Mouse (Mus musculus): ENCODE data around the gene Trnt1. TPM values are rescaled to one million over a fixed set of nuclear protein-coding genes. Genes with fewer than 3 reads are reported as not detected.

The Trnt1 gene
- polyA plus RNA-seq, 1 experiment from 2014 or later: 64.4 TPM

DNA sequence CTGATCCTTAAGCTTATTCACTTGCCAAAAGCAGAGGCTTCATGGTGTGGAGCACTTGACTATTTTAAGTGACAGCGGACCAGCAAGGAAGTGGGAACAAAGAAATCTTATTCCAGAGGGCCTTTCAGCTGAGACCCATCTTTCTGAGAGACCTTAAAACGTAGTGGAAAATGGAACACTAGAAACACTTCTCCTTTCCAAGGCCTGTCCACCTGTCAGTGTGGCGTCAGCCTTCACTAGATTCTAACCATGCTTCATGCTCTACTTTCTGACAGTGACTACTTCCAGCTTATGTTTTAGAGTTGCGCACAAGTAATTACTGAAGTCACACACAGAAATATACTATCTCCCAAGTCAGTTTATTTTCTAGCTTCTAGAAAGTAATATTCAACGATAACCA is 23.6 kb downstream of the Trnt1 start:
- H3K36me3 ChIP-seq: peaks cover 51% of the 10 kb centered on the region
- no peak for ATAC-seq (ENCODE audit: insufficient number of reproducible peaks, insufficient read depth, low FRiP score, low TSS enrichment, low read depth)

DNA sequence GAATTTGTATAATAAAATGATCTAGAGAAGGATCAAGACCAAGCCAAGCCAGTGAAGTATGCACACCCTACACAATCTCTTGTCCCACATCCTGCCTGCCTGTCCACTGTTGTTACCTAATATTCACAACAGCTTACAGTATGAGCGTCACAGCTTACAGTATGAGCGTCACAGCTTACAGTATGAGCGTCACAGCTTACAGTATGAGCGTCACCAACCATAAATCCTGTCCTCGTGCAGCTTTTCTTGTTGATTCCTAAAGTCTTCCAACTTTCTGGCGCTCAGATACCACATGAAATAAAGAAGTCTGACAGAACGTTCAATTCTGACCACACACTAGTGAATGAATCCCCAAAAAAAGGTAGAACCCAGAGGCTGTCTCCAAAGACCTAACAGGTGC is 24.2 kb downstream of the Trnt1 start:
- H3K36me3 ChIP-seq: peaks cover 47% of the 10 kb centered on the region
- H3K9ac ChIP-seq: no peak overlapping the region
- H3K4me3 ChIP-seq: no peak overlapping the region
- no peaks in the 10 kb centered on the region for H3K4me1 ChIP-seq
- ATAC-seq (ENCODE audit: insufficient number of reproducible peaks, insufficient read depth, low FRiP score, low TSS enrichment, low read depth): no peak
- no peaks in the 10 kb centered on the region for H3K9me3 ChIP-seq
- H3K4me2 ChIP-seq: no peak overlapping the region
- 97% methylated on average over 7 of the region's 7 CpGs for WGBS
- H3K27ac ChIP-seq: no peak overlapping the region
- H3K27me3 ChIP-seq: no peaks in the 10 kb centered on the region

More for the DNA sequence above, 23.6 kb downstream of the Trnt1 start:
- H3K27me3 ChIP-seq: no peaks in the 10 kb centered on the region
- H3K4me3 ChIP-seq: no peak overlapping the region
- no peaks in the 10 kb centered on the region for H3K9me3 ChIP-seq
- H3K27ac ChIP-seq: no peak overlapping the region
- no peak overlapping the region for H3K4me2 ChIP-seq
- 95% methylated on average over 5 of the region's 5 CpGs for WGBS
- no peaks in the 10 kb centered on the region for H3K4me1 ChIP-seq
- no peak overlapping the region for H3K9ac ChIP-seq

DNA sequence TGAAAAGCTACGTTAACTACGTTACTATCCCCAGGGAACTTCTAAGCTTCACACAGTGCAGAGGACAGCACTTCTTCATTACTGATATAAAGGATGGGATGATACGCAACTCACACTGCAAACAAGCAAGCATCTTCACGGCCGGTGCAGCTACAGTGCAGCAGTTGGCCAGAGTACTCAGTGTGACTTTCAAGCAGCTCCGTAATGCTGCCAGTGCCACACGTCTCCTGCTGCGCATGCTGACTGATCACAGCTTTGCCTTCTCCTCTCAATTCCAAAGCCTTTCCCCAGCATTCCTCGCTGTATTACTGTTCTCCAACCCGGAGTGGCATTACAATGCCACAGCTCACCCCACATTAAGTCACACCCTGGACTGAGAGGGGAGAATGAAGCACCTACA is 24.7 kb downstream of the Trnt1 start:
- no peak for ATAC-seq (ENCODE audit: insufficient number of reproducible peaks, insufficient read depth, low FRiP score, low TSS enrichment, low read depth)
- no peak overlapping the region for H3K4me2 ChIP-seq
- no peak overlapping the region for H3K9ac ChIP-seq
- WGBS: 94% methylated on average over 10 of the region's 10 CpGs
- H3K4me3 ChIP-seq: no peak overlapping the region
- no peak overlapping the region for H3K27ac ChIP-seq
- no peaks in the 10 kb centered on the region for H3K27me3 ChIP-seq
- H3K4me1 ChIP-seq: peaks cover 4% of the 10 kb centered on the region
- H3K9me3 ChIP-seq: no peaks in the 10 kb centered on the region
- H3K36me3 ChIP-seq: peaks cover 42% of the 10 kb centered on the region

DNA sequence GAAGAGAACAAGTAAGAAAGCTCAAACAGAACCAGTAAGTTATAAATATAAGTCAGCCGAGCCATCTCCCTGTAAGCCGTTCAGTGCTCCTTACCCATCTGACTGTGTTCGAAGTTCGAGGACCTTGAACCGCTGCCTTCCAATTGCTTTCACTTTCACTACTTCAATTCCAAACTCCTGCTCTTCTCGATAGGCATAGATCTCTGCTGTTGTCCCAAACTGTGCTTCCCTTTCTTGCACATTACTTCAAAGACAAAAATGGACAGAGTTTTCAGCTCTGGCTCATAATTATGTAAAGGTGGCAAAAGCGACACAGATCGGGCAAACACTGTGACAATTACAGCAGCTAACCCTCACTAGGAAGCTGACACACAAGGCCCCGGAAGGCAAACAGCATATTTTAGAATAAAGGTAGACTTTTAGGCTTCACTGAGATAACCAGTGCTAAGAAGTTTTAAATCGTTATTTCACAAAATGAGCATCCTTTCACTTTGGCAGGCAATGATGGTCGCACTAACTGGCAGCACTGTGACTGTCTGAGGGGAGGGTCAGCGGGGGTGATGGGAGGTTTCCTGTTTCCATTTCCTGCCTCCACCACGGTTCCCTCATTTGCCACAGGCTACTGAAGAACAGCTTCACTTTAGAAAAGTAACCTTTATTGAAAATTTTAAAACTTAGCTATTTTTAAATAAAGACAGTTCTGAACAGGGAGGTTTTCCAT is 25.3 kb downstream of the Trnt1 start:
- WGBS: 85% methylated on average over 13 of the region's 13 CpGs
- H3K9me3 ChIP-seq: no peaks in the 10 kb centered on the region
- no peak overlapping the region for H3K4me2 ChIP-seq
- H3K4me3 ChIP-seq: no peak overlapping the region
- H3K4me1 ChIP-seq: peaks cover 10% of the 10 kb centered on the region
- ATAC-seq (ENCODE audit: insufficient number of reproducible peaks, insufficient read depth, low FRiP score, low TSS enrichment, low read depth): no peak
- no peak overlapping the region for H3K27ac ChIP-seq
- H3K27me3 ChIP-seq: no peaks in the 10 kb centered on the region
- peaks cover 39% of the 10 kb centered on the region for H3K36me3 ChIP-seq
- no peak overlapping the region for H3K9ac ChIP-seq

DNA sequence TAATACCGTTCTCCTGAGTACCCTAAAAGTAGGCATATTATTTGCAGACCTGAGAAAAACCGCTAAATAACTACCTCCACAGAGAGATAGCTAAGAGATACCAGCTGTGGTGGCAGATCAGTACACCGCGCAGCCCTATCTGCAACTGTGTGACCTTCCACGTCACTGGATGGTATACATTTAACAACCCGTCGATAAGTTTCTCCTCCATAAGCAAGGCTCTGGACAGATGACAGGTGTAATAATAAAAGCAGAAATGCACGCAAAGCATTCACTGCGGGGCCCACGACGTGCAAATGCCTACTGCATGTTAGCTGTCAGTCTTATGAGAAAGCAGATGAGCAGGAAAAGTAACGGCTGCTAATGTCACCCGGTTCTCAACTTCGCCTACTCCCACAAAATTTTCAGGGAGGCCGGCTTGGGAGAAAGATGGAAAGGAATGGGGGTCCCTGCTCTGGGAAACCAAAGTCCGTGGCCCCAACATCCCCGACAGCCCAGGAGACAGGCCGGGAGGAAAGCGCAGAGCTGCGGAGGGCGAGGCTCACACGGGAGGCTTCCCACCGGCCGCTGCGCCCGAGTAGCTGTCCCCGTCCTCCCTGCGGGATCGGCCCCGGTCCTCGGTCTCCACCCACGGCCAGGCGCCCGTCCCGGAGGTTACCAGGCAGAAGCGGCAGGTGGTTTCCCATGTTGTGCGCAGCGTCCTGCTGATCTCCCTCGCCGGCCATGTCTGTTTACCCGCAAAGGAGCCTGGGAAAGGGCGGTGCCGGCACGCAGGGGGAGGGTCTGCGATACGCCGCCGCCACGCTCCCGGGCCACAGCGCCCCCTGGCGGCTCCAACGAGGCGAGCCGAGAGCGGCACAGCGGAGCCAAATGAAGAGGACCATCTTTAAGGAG is 30.7 kb downstream of the Trnt1 start, which contains the start of gene Crbn:
Gene Crbn, minus strand, starts transcription at position 745 of the 894 bp plus-strand sequence.
- Histone ChIP-seq H3K9ac (peak within 1 kb of the TSS; percentile 89), H3K4me3 (peak within 1 kb of the TSS; percentile 85), H3K4me2 (peak within 1 kb of the TSS; percentile 92), H3K4me1 (peaks cover 11% of the 10 kb centered on the region), H3K27ac (no peak within 1 kb of the TSS), H3K36me3 (peaks cover 10% of the 10 kb centered on the region), H3K27me3 (no peaks in the 10 kb centered on the region), H3K9me3 (no peaks in the 10 kb centered on the region)
- peak; percentile 91 for ATAC-seq (ENCODE audit: insufficient number of reproducible peaks, insufficient read depth, low FRiP score, low TSS enrichment, low read depth)
- 2% methylated on average over 57 of the region's 57 CpGs for WGBS

DNA sequence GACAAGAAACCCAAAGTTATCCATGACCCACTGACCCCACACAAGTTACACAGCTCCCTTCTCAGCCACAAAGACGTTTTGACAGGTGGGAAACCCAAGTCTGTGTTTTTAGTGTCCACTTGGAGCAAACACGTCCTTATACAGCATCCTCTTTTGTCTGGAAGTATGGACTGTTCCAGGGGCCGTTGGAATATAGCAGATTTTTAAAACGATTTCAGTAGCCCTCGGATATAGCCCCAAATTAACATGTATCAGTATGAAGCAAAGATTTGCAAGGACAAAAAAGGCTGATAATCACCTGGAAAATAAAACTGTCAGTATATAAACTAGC is 31.3 kb downstream of the Trnt1 start:
- no peak overlapping the region for H3K9ac ChIP-seq
- WGBS: 59% methylated on average over 5 of the region's 5 CpGs
- peaks cover 11% of the 10 kb centered on the region for H3K4me1 ChIP-seq

DNA sequence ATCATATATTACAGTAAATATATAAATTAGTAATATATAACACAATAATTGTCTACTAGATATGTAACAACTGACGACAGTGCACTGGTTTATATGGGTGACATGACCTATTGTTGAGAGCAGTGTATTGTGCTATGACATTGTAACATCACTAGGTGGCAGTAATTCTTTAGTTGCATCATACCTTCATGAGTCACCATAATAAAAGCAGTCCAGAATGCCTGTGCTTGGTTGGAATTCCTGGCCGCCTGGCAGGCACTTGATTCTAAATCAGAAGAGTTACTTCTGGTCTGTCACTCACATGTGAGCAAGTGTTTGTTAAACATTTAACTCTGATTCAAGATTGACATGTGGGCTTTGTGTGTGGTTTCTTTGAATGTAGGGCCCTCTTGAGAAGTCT is 36.0 kb downstream of the Trnt1 start:
- H3K4me1 ChIP-seq: no peaks in the 10 kb centered on the region
- no peak overlapping the region for H3K4me3 ChIP-seq
- WGBS: 24% methylated on average over 2 of the region's 2 CpGs
- no peaks in the 10 kb centered on the region for H3K36me3 ChIP-seq
- no peak overlapping the region for H3K27ac ChIP-seq
- no peaks in the 10 kb centered on the region for H3K27me3 ChIP-seq
- ATAC-seq (ENCODE audit: insufficient number of reproducible peaks, insufficient read depth, low FRiP score, low TSS enrichment, low read depth): no peak
- H3K9me3 ChIP-seq: no peaks in the 10 kb centered on the region
- no peak overlapping the region for H3K9ac ChIP-seq
- H3K4me2 ChIP-seq: no peak overlapping the region

More for the DNA sequence above, 31.3 kb downstream of the Trnt1 start:
- peak overlapping the region; percentile 85 for H3K4me3 ChIP-seq
- peak overlapping the region; percentile 92 for H3K4me2 ChIP-seq
- H3K9me3 ChIP-seq: no peaks in the 10 kb centered on the region
- ATAC-seq (ENCODE audit: insufficient number of reproducible peaks, insufficient read depth, low FRiP score, low TSS enrichment, low read depth): no peak; the same call in 1 of the 2 replicates
- no peak overlapping the region for H3K27ac ChIP-seq
- peaks cover 5% of the 10 kb centered on the region; the same call in 1 of the 2 replicates for H3K36me3 ChIP-seq
- no peaks in the 10 kb centered on the region for H3K27me3 ChIP-seq

DNA sequence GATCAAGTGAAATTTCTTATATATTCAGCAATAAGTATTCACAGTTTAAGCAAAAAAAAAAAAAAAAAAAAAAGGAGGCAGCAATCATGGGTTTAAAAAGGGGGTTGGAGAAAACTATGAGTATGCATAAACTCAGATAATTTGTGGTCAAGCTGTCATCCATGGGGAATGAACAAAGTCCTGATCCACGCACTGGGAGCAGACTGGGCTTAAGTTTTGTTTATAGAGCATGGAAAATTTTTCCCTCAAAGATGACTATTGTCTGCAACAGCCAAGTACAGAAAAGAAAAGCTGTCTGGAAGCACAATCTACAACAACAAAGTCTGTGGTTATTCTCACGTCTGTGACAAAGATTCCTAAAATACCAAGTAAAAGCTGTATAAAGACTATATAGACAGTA is 40.2 kb downstream of the Trnt1 start:
- Histone ChIP-seq H3K36me3 (no peaks in the 10 kb centered on the region), H3K9me3 (no peaks in the 10 kb centered on the region), H3K27ac (no peak overlapping the region), H3K4me1 (no peaks in the 10 kb centered on the region), H3K9ac (no peak overlapping the region), H3K4me2 (no peak overlapping the region), H3K27me3 (no peaks in the 10 kb centered on the region), H3K4me3 (no peak overlapping the region)
- 53% methylated on average over 2 of the region's 2 CpGs for WGBS
- no peak for ATAC-seq (ENCODE audit: insufficient number of reproducible peaks, insufficient read depth, low FRiP score, low TSS enrichment, low read depth)

DNA sequence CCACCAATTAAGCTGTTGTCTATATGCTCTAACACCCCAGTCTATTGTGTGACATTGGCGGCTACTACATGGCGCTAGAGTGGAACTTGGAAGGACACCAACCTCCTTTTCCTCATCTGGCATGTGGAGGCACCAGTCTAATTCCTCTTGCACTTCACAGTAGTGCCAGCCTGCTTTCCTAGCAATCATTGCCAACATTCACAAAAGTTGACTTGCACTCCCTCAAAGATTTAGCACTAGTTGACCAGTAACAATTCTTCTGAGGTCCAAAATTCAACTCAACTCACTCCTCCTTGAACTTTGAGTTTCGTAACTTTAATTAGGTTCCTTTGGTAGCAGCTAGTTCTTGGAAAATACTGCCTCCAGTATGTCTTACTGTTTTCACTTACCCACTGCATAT is 41.8 kb downstream of the Trnt1 start:
- Histone ChIP-seq H3K27me3 (no peaks in the 10 kb centered on the region), H3K27ac (no peak overlapping the region), H3K36me3 (no peaks in the 10 kb centered on the region), H3K4me2 (no peak overlapping the region), H3K9ac (no peak overlapping the region), H3K9me3 (no peaks in the 10 kb centered on the region), H3K4me3 (no peak overlapping the region), H3K4me1 (no peaks in the 10 kb centered on the region)
- 86% methylated on average over 3 of the region's 3 CpGs for WGBS
- no peak for ATAC-seq (ENCODE audit: insufficient number of reproducible peaks, insufficient read depth, low FRiP score, low TSS enrichment, low read depth)

DNA sequence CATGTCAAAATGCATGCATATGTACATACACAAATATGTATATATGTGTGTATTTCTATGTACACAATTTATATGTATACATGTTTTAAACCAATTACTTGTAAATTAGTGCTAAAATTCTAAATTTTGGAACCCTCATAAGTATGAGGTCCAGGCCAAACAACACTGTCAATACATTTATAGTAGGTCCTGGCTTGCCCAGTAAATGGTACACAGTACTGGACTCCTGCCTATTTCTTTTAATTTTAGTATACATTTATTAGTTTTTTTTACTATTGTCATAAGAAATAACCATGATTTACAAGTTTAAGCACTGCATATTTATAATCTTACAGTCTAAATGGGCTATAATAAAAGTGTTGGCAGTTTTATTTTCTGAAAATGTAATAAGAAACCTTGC is 50.3 kb downstream of the Trnt1 start:
- Histone ChIP-seq H3K4me3 (no peak overlapping the region), H3K27me3 (no peaks in the 10 kb centered on the region), H3K36me3 (no peaks in the 10 kb centered on the region), H3K9me3 (no peaks in the 10 kb centered on the region), H3K4me1 (no peaks in the 10 kb centered on the region), H3K27ac (no peak overlapping the region), H3K9ac (no peak overlapping the region), H3K4me2 (no peak overlapping the region)
- ATAC-seq (ENCODE audit: insufficient number of reproducible peaks, insufficient read depth, low FRiP score, low TSS enrichment, low read depth): no peak

DNA sequence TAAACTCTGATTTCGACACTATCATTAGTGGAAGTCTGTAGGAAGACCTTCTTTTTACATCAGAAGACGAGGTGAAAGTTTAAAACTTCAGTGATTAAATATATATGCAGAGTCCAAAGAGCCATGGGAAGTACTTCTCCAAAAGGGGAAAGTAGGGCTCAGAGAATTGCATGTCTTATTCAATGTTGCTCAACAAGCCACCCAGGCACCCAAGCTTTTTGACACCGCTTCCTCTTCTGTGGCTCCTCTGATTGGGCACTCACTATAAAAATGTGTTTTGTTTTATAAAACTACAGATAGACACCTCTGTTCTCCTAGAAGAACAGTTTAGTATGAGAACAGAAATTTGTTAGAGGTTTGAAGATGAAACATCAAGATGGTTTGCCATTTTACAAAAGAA is 51.0 kb downstream of the Trnt1 start:
- ATAC-seq (ENCODE audit: insufficient number of reproducible peaks, insufficient read depth, low FRiP score, low TSS enrichment, low read depth): no peak
- Histone ChIP-seq H3K4me2 (no peak overlapping the region), H3K9ac (no peak overlapping the region), H3K27ac (no peak overlapping the region), H3K27me3 (no peaks in the 10 kb centered on the region), H3K9me3 (no peaks in the 10 kb centered on the region), H3K4me1 (no peaks in the 10 kb centered on the region), H3K36me3 (no peaks in the 10 kb centered on the region), H3K4me3 (no peak overlapping the region)
- WGBS: 71% methylated on average over 3 of the region's 3 CpGs

DNA sequence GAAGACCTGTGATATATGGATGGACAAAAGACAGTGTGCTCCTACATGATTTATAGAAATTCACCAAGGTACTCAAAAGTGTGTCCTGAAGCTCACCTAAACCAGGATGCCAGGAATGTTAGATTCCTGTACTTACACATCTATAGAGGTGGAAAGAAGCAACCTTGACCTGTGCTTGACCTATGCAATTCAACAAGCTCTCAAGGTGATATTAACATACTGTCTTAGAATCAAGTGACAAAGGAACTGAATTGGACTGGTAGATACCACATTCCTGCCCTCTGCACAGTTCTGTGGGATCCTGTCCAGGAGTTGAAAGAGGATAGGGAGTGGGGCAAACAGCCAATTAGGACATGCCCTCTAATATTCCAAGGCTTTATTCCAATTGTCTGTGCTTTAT is 51.6 kb downstream of the Trnt1 start:
- Histone ChIP-seq H3K4me3 (no peak overlapping the region), H3K4me1 (no peaks in the 10 kb centered on the region), H3K27ac (no peak overlapping the region), H3K9me3 (no peaks in the 10 kb centered on the region), H3K36me3 (no peaks in the 10 kb centered on the region), H3K9ac (no peak overlapping the region), H3K4me2 (no peak overlapping the region), H3K27me3 (no peaks in the 10 kb centered on the region)
- ATAC-seq (ENCODE audit: insufficient number of reproducible peaks, insufficient read depth, low FRiP score, low TSS enrichment, low read depth): no peak

Data from embryonic facial prominence, embryonic 13.5 days (tissue).